Mouse (Mus musculus): Measurements from ENCODE around the gene Epm2a. TPM values are rescaled to one million over a fixed set of nuclear protein-coding genes. Genes with fewer than 3 reads are reported as not detected.
A peak's percentile ranks its signal among the peaks of the same experiment; 100 is the strongest.
"Not testable (repeated sequence)": the region's sequence is repeated elsewhere in the genome, so short reads cannot be mapped to it uniquely, and the experiment has no call there.

The Epm2a gene
- total and polyA plus RNA-seq, 3 experiments: not detected

DNA sequence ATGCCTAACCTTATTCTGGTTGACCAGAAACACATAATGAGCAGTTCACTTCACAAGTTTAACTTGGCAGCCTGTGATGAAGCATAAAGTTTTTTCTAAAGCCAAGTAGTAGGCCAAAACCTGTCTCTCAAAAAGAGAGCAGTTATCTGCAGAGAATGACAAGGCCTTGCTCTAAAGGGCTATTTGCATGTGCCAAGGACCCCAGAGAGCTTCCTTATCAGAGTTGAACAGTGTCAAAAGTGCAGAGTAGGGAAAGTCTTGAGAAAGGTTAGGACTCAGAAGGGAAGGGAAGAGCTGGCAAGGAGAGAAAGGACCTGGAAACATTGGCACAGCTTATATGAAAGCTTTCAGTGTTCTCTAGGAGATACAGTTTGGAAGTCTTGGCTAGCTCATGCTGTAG is 32.7 kb upstream of the Epm2a start:
- H3K4me1 ChIP-seq (ENCODE audit: control insufficient read depth in 1 of 2, insufficient read depth in 2 of 2): peaks cover 7 to 24% of the 10 kb centered on the region in 2 experiments
- no peaks in the 10 kb centered on the region for H3K27me3 ChIP-seq (replicated peaks)
- no peak overlapping the region for H3K27ac ChIP-seq (ENCODE audit: insufficient read depth, low read depth)
- H3K4me2 ChIP-seq (ENCODE audit: insufficient read depth, low read depth, poor library complexity, severe bottlenecking): no peak overlapping the region
- no peaks in the 10 kb centered on the region for H3K9me3 ChIP-seq (replicated peaks; ENCODE audit: low read length)
- H3K4me3 ChIP-seq (replicated peaks in 1 of 3; ENCODE audit: low read depth in 2 of 3, low read length in 2 of 3, poor library complexity in 1 of 3): no peak overlapping the region
- H3K36me3 ChIP-seq (replicated peaks in 1 of 2; ENCODE audit: control insufficient read depth in 1 of 2, insufficient read depth in 1 of 2, low read length in 1 of 2): no peaks in the 10 kb centered on the region
- dilution Hi-C loops (cut with MboI; ENCODE audit: extremely low pct_ligation_motif_present, extremely low pct_unique_long_range_greater_than_20kb, low sequenced_read_pairs) (no loop called here), in situ Hi-C loops (cut with MboI; ENCODE audit: low pct_ligation_motif_present, low pct_unique_long_range_greater_than_20kb, low sequenced_read_pairs) (no loop called here)
- no peaks in the 10 kb centered on the region for H3K79me2 ChIP-seq (replicated peaks; ENCODE audit: control insufficient read depth, extremely low read depth, insufficient read depth, poor library complexity, severe bottlenecking)
- no peak for DNase-seq (ENCODE audit: extremely low read depth)
- no peak for TF ChIP-seq NELFE (IDR thresholded peaks at IDR 0.05; ENCODE audit: low read depth, low read length)
- no peak for TF ChIP-seq ETS1 (conservative IDR thresholded peaks at IDR 0.05; ENCODE audit: low read depth, low read length)
- TF ChIP-seq ELF1 (IDR thresholded peaks at IDR 0.05; ENCODE audit: low read depth, low read length): no peak
- TF ChIP-seq USF2 (conservative IDR thresholded peaks at IDR 0.05; ENCODE audit: low read depth, low read length): no peak
- no peak for TF ChIP-seq TBP (conservative IDR thresholded peaks at IDR 0.05; ENCODE audit: low read depth, low read length)
- no peak for TF ChIP-seq MYC (IDR thresholded peaks at IDR 0.05; ENCODE audit: low read depth, low read length)
- no peak overlapping the region for H3K9ac ChIP-seq (ENCODE audit: insufficient read depth, low read depth)

DNA sequence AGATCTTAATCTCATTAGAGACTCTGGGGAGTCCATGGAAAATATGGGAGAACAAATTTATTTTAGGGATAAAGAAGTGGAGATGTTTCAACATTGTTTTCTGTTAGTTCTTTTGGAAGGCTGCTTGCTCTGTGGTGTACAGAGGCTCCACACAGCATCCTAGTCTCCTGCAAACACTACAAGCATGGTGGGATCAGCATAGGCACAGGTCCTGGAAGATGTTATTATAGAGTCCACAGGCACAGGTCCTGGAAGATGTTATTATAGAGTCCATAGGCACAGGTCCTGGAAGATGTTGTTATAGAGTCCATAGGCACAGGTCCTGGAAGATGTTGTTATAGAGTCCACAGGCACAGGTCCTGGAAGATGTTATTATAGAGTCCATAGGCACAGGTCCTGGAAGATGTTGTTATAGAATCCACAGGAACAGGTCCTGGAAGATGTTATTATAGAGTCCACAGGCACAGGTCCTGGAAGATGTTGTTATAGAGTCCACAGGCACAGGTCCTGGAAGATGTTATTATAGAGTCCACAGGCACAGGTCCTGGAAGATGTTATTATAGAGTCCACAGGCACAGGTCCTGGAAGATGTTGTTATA is 25.2 kb upstream of the Epm2a start:
- in situ Hi-C loops (cut with MboI; ENCODE audit: low pct_ligation_motif_present, low pct_unique_long_range_greater_than_20kb, low sequenced_read_pairs); H3K9ac ChIP-seq (ENCODE audit: insufficient read depth, low read depth); dilution Hi-C loops (cut with MboI; ENCODE audit: extremely low pct_ligation_motif_present, extremely low pct_unique_long_range_greater_than_20kb, low sequenced_read_pairs); H3K4me2 ChIP-seq (ENCODE audit: insufficient read depth, low read depth, poor library complexity, severe bottlenecking); H3K9me3 ChIP-seq (replicated peaks; ENCODE audit: low read length); H3K4me1 ChIP-seq (ENCODE audit: control insufficient read depth in 1 of 2, insufficient read depth in 2 of 2); H3K27me3 ChIP-seq (replicated peaks); H3K4me3 ChIP-seq (replicated peaks in 1 of 3; ENCODE audit: low read depth in 2 of 3, low read length in 2 of 3, poor library complexity in 1 of 3); H3K27ac ChIP-seq (ENCODE audit: insufficient read depth, low read depth); DNase-seq (ENCODE audit: extremely low read depth); H3K36me3 ChIP-seq (replicated peaks in 1 of 2; ENCODE audit: control insufficient read depth in 1 of 2, insufficient read depth in 1 of 2, low read length in 1 of 2); H3K79me2 ChIP-seq (replicated peaks; ENCODE audit: control insufficient read depth, extremely low read depth, insufficient read depth, poor library complexity, severe bottlenecking): not testable (repeated sequence)

DNA sequence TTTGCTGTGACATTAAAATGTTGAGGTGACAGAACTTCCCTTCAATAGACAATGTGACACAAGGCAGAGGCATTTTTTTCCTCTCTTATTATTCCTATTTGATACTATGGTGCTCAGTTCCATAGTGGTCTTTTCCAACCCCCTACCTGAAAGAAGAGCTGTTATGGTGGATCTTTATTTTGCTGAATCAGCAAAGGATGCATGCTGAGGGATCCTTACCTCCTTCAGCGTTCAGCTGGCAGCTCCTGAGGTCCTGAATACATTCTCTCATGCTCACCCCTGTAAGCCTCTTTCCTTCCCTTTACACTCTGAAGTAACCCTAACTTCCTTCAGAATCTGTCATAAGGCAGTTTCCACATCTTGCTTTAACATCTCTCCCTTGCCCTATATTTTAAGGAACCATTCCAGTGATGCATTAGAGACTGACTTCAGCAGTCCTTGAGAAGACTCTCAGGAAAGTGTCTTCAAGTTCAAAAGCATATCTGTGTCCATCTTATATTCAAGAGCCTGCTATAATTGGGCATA is 23.7 kb upstream of the Epm2a start:
- Histone ChIP-seq H3K27ac (ENCODE audit: insufficient read depth, low read depth) (no peak overlapping the region), H3K9me3 (replicated peaks; ENCODE audit: low read length) (no peaks in the 10 kb centered on the region), H3K79me2 (replicated peaks; ENCODE audit: control insufficient read depth, extremely low read depth, insufficient read depth, poor library complexity, severe bottlenecking) (no peaks in the 10 kb centered on the region), H3K4me3 (replicated peaks in 1 of 3; ENCODE audit: low read depth in 2 of 3, low read length in 2 of 3, poor library complexity in 1 of 3) (no peak overlapping the region), H3K4me1 (ENCODE audit: control insufficient read depth in 1 of 2, insufficient read depth in 2 of 2) (peaks cover 7 to 15% of the 10 kb centered on the region in 2 experiments; a peak in 3 of 4 replicates), H3K4me2 (ENCODE audit: insufficient read depth, low read depth, poor library complexity, severe bottlenecking) (no peak overlapping the region), H3K27me3 (replicated peaks) (no peaks in the 10 kb centered on the region), H3K9ac (ENCODE audit: insufficient read depth, low read depth) (no peak overlapping the region), H3K36me3 (replicated peaks in 1 of 2; ENCODE audit: control insufficient read depth in 1 of 2, insufficient read depth in 1 of 2, low read length in 1 of 2) (no peaks in the 10 kb centered on the region)
- TF ChIP-seq MXI1 (IDR thresholded peaks at IDR 0.05; ENCODE audit: low read depth, low read length) (no peak), NRF1 (IDR thresholded peaks at IDR 0.05; ENCODE audit: low read depth, low read length) (no peak), MAFK (IDR thresholded peaks at IDR 0.05; ENCODE audit: insufficient replicate concordance, low read length) (peak; percentile 80), USF2 (conservative IDR thresholded peaks at IDR 0.05; ENCODE audit: low read depth, low read length) (no peak)
- in situ Hi-C loops (cut with MboI; ENCODE audit: low pct_ligation_motif_present, low pct_unique_long_range_greater_than_20kb, low sequenced_read_pairs) (no loop called here), dilution Hi-C loops (cut with MboI; ENCODE audit: extremely low pct_ligation_motif_present, extremely low pct_unique_long_range_greater_than_20kb, low sequenced_read_pairs) (no loop called here)
- no peak for DNase-seq (ENCODE audit: extremely low read depth)
